In the genomic region with DNA sequence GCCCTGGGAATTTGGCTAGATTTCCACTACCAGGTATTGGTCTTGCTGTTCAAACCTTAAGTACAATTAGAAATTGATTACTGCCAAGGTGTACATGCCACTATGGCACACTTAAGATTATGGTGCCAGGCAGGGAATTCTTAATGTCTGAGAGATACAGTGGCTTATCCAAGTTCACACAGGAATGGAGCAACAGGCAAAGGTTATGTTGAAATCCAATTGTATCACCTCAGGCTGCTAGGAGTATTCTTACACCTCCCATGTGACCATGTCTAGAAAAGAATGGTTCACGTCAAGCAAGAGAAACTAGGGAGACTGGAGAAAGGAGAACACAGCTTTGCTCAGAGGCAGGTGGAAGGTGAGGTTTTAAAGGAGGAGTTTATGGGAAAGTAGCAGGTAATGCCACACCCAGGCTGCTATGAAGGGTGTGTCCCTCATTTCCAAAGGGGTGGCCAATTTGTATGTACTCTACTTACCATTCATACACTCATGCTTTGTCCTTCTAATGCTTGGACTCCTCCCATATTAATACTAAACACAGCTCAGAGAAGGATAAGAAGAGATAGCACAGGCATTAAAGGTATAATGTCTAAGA, we compare ENCODE assay signal across 11 mouse cellular contexts.
"Had no signal": no experiment of that assay in that cellular context is flagged by ENCODE, and none has a peak within 500 bp of the region (broad histone marks: within the 10 kb centered on the region; RNA-seq: fewer than 3 reads in every experiment).

No protein-coding gene starts in this region.

- H3K4me3 ChIP-seq: limb, embryonic 10.5 days; liver, embryonic 13.5 days; lung, embryonic 15.5 days; myocyte had no signal

- H3K27me3 ChIP-seq: liver, embryonic 13.5 days; lung, embryonic 15.5 days had no signal

- H3K27ac ChIP-seq: limb, embryonic 10.5 days; liver, embryonic 13.5 days; lung, embryonic 15.5 days had no signal

- DNase-seq: kidney, adult 18-20 months; kidney, postnatal 10 days; kidney, postnatal 4 days; liver, embryonic 13.5 days; liver, postnatal 0 days; midbrain, embryonic 14.5 days; thymus, adult 2 months; thymus, postnatal 25 days had no signal

- H3K9me3 ChIP-seq: limb, embryonic 10.5 days; liver, embryonic 13.5 days; lung, embryonic 15.5 days had no signal

- H3K4me1 ChIP-seq: limb, embryonic 10.5 days; liver, embryonic 13.5 days; lung, embryonic 15.5 days had no signal

- H3K9ac ChIP-seq: liver, embryonic 13.5 days; liver, postnatal 0 days; lung, embryonic 15.5 days had no signal

- H3K36me3 ChIP-seq: limb, embryonic 10.5 days; liver, embryonic 13.5 days; lung, embryonic 15.5 days had no signal

- H3K4me2 ChIP-seq: liver, embryonic 13.5 days; lung, embryonic 15.5 days had no signal
